Mouse (Mus musculus) limb, embryonic 12.5 days (tissue): ENCODE results near the gene Slc6a11. TPM values are rescaled to one million over a fixed set of nuclear protein-coding genes. Genes with fewer than 3 reads are reported as not detected.

Experiments
- ATAC-seq: fragments of 200-750 bp; cut with Nextera tagmentation; 2 replicates; pipeline ENCODE4 v1.8.0; 2017; ENCODE audit warnings: low read depth, moderate TSS enrichment; ENCODE audit not compliant: insufficient number of reproducible peaks, insufficient read depth, low FRiP score, low TSS enrichment
- H3K27ac ChIP-seq: fragments of 300-500 bp; sonication (generic); 2 replicates; pipeline ENCODE4 v1.5.1; 2016; ENCODE audit warnings: mild to moderate bottlenecking, moderate library complexity
- H3K27me3 ChIP-seq: fragments of 300-500 bp; sonication (generic); 2 replicates; pipeline ENCODE4 v1.6.1; 2016; ENCODE audit warnings: mild to moderate bottlenecking, moderate library complexity
- H3K36me3 ChIP-seq: fragments of 300-500 bp; sonication (generic); 2 replicates; pipeline ENCODE4 v1.6.1; 2016; ENCODE audit warnings: mild to moderate bottlenecking, moderate library complexity
- H3K4me1 ChIP-seq: fragments of 300-500 bp; sonication (generic); replicated peaks from 2 replicates; pipeline ENCODE4 v1.6.1; 2016
- H3K4me2 ChIP-seq: fragments of 300-500 bp; sonication (generic); 2 replicates; pipeline ENCODE4 v1.6.1; 2016; ENCODE audit warnings: mild to moderate bottlenecking, moderate library complexity
- H3K4me3 ChIP-seq: fragments of 300-500 bp; sonication (generic); replicated peaks from 2 replicates; pipeline ENCODE4 v1.5.1; 2016; ENCODE audit warnings: mild to moderate bottlenecking
- H3K9ac ChIP-seq: fragments of 300-500 bp; sonication (generic); replicated peaks from 2 replicates; pipeline ENCODE4 v1.6.1; 2016; ENCODE audit warnings: mild to moderate bottlenecking, moderate library complexity
- H3K9me3 ChIP-seq: fragments of 300-500 bp; sonication (generic); 2 replicates; pipeline ENCODE4 v1.6.1; 2016; ENCODE audit warnings: mild to moderate bottlenecking, moderate library complexity
- WGBS: fragments of 180-500 bp; shearing (Covaris S2); methylation state at CpG from one replicate; pipeline ENCODE4 v1.1.7; 2016; 5-methylcytosine and 5-hydroxymethylcytosine counted together
- polyA plus RNA-seq: library from polyadenylated mRNA; unstranded; fragments of >200 nt; fragmentation: Nextera tagmentation; extraction: Ambion mirVana; gene quantifications from 2 replicates; pipeline ENCODE4 v1.2.1, GENCODE M21; 2016

Slc6a11 gene
- 0.05 TPM in 1 of 2 replicates, not detected in the other for polyA plus RNA-seq

DNA sequence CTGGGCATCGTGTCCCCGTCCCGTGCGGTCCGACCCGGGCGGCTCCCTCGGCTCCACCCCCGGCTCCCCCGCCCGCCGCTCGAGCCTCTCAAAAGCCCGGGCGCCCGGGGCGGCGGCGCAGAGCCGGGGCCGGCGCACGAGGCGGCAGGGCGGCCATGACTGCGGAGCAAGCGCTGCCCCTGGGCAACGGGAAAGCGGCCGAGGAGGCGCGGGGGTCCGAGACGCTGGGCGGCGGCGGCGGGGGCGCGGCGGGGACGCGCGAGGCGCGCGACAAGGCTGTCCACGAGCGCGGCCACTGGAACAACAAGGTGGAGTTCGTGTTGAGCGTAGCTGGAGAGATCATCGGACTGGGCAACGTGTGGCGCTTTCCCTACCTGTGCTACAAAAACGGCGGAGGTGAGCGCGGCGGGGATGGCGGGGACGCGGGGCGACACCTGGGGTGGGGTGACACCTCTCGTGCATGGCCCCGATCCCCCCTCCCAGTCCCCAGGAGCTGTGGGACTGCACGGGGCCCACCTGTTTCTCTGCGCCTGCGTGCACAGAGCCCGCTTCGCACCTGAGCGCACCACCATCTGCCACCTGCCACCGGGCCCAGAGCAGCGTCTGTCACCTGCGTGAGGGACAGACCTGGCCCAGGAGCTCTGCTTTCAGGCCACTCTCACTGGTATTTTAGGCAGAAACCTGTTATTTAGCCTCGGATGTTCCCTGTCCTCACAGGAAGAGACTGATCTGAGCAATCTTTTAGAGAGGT, at the start of gene Slc6a11:
Slc6a11 (plus strand) TSS at position 120 of the 751 bp plus-strand sequence.
- no peak for ATAC-seq
- 4% methylated on average over 65 of the region's 76 CpGs for WGBS

DNA sequence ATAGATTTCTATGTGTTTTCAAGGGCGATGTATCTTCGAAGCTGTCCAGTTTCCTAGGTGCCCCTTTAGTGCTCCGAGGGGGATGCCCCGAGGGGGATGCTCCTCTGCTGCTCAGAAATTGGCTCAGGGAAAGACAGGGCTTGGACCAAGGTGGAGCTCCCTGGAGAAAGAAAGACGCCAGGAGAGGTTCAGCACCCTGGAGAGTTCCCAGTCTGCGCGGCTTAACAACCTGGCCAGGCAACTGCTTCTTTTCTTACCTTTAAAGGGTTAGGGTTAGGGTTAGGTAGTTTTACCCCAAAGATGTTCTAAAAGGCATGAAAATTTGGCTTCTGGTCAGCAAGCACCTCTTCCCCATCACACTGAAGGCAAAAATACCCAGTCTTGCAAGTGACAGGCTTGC, 43.9 kb upstream of the Slc6a11 start:
- Histone ChIP-seq H3K4me3 (no peak overlapping the region), H3K27ac (no peak overlapping the region), H3K27me3 (0 out of 2 replicates have a peak, but pooled peaks cover 5% of the 10 kb centered on the region), H3K9ac (no peak overlapping the region), H3K36me3 (no peaks in the 10 kb centered on the region), H3K4me2 (no peak overlapping the region), H3K9me3 (no peaks in the 10 kb centered on the region), H3K4me1 (no peaks in the 10 kb centered on the region)
- no peak for ATAC-seq
- 21% methylated on average over 7 of the region's 7 CpGs for WGBS

More for the DNA sequence above, at the start of gene Slc6a11:
- Histone ChIP-seq H3K36me3 (no peaks in the 10 kb centered on the region), H3K4me3 (peak within 1 kb of the TSS; percentile 45), H3K27me3 (peaks cover 67% of the 10 kb centered on the region), H3K4me1 (peaks cover 8% of the 10 kb centered on the region), H3K27ac (no peak within 1 kb of the TSS), H3K9ac (peak within 1 kb of the TSS; percentile 50), H3K4me2 (peak within 1 kb of the TSS; percentile 78), H3K9me3 (no peaks in the 10 kb centered on the region)

DNA sequence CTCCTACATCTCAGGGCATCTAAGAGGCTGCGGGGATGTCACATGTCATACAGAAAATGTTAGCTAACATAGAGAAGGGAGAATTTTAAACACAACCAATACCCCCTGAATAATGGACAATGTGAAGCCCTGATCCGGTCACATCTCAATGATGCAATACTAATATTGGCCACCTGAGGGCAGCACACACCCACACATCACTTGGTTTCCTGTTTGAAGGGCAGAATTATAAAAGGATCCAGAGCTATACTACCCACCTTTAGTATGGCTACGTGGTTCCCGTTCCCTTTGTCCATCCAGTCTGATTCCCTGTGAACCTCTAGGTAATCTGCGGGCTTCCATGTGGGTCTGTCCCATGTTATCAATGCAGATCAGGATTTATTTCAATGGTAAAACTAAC, 41.4 kb upstream of the Slc6a11 start:
- no peak overlapping the region for H3K9ac ChIP-seq
- no peak overlapping the region for H3K4me2 ChIP-seq
- no peaks in the 10 kb centered on the region for H3K4me1 ChIP-seq
- 0 out of 2 replicates have a peak, but pooled peaks cover 5% of the 10 kb centered on the region for H3K27me3 ChIP-seq
- H3K36me3 ChIP-seq: no peaks in the 10 kb centered on the region
- ATAC-seq: no peak
- H3K9me3 ChIP-seq: no peaks in the 10 kb centered on the region
- WGBS: 18% methylated on average over 5 of the region's 5 CpGs
- H3K27ac ChIP-seq: no peak overlapping the region
- no peak overlapping the region for H3K4me3 ChIP-seq

- H3K4me3 ChIP-seq: no peak overlapping the region
- H3K9ac ChIP-seq: no peak overlapping the region
- 51% methylated on average over 9 of the region's 9 CpGs for WGBS
- no peak overlapping the region for H3K4me2 ChIP-seq
- no peaks in the 10 kb centered on the region for H3K36me3 ChIP-seq
- H3K27ac ChIP-seq: no peak overlapping the region
- peaks cover 5% of the 10 kb centered on the region; the same call in 1 of the 2 replicates for H3K27me3 ChIP-seq
- H3K9me3 ChIP-seq: no peaks in the 10 kb centered on the region
- no peak for ATAC-seq
- H3K4me1 ChIP-seq: no peaks in the 10 kb centered on the region
Observed at GRCm38 (mm10) chr6:114092216-114092615, 38.8 kb upstream of the Slc6a11 start.

- no peak overlapping the region for H3K4me3 ChIP-seq
- no peaks in the 10 kb centered on the region for H3K9me3 ChIP-seq
- H3K27me3 ChIP-seq: no peaks in the 10 kb centered on the region; the same call in 1 of the 2 replicates
- H3K27ac ChIP-seq: no peak overlapping the region
- ATAC-seq: no peak
- no peak overlapping the region for H3K9ac ChIP-seq
- H3K4me1 ChIP-seq: no peaks in the 10 kb centered on the region
- 72% methylated on average over 16 of the region's 16 CpGs for WGBS
- no peaks in the 10 kb centered on the region for H3K36me3 ChIP-seq
- no peak overlapping the region for H3K4me2 ChIP-seq
Observed at GRCm38 (mm10) chr6:114094251-114094650, 36.8 kb upstream of the Slc6a11 start.

GRCm38 (mm10) chr6:114096574-114096973, 34.5 kb upstream of the Slc6a11 start:
- H3K27ac ChIP-seq: no peak overlapping the region
- no peak overlapping the region for H3K4me3 ChIP-seq
- no peak for ATAC-seq
- no peaks in the 10 kb centered on the region; the same call in 1 of the 2 replicates for H3K27me3 ChIP-seq
- H3K4me1 ChIP-seq: peaks cover 4% of the 10 kb centered on the region; the same call in 1 of the 2 replicates
- no peak overlapping the region for H3K4me2 ChIP-seq
- 75% methylated on average over 6 of the region's 6 CpGs for WGBS
- H3K36me3 ChIP-seq: no peaks in the 10 kb centered on the region
- H3K9ac ChIP-seq: no peak overlapping the region
- H3K9me3 ChIP-seq: no peaks in the 10 kb centered on the region

GRCm38 (mm10) chr6:114101923-114102322, 29.1 kb upstream of the Slc6a11 start:
- no peak overlapping the region for H3K4me2 ChIP-seq
- H3K36me3 ChIP-seq: no peaks in the 10 kb centered on the region
- H3K27ac ChIP-seq: no peak overlapping the region
- H3K4me3 ChIP-seq: no peak overlapping the region
- no peak overlapping the region for H3K9ac ChIP-seq
- peaks cover 14% of the 10 kb centered on the region for H3K4me1 ChIP-seq
- H3K27me3 ChIP-seq: peaks cover 12% of the 10 kb centered on the region
- 47% methylated on average over 8 of the region's 8 CpGs for WGBS
- ATAC-seq: no peak
- no peaks in the 10 kb centered on the region for H3K9me3 ChIP-seq

GRCm38 (mm10) chr6:114119507-114119906, 11.5 kb upstream of the Slc6a11 start:
- H3K9ac ChIP-seq: no peak overlapping the region
- H3K9me3 ChIP-seq: no peaks in the 10 kb centered on the region
- no peaks in the 10 kb centered on the region for H3K36me3 ChIP-seq
- ATAC-seq: no peak
- no peak overlapping the region for H3K4me2 ChIP-seq
- H3K4me3 ChIP-seq: no peak overlapping the region
- H3K27me3 ChIP-seq: no peaks in the 10 kb centered on the region; the same call in 1 of the 2 replicates
- 85% methylated on average over 5 of the region's 5 CpGs for WGBS
- H3K4me1 ChIP-seq: no peaks in the 10 kb centered on the region
- no peak overlapping the region for H3K27ac ChIP-seq

DNA sequence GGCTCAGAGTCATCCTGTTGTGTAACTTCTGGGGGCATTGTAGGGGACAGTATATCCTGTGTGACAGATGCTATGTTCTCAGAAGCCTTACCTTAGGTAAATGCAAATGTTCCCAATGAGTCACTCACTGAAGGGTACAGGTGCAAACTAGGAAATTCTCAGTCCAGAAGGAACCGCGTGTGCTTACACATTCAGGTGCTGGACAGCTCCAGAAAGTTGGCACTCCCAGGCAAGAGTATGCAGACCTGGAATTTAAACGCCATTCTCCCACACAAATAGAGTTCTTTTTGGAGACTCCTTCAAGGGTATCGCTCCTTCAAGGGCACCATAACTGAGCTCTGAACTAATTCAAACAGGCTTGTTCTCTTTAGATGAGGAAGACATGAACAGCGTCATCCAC, 5.5 kb upstream of the Slc6a11 start:
- Histone ChIP-seq H3K9ac (no peak overlapping the region), H3K9me3 (no peaks in the 10 kb centered on the region), H3K27me3 (peaks cover 29% of the 10 kb centered on the region), H3K4me1 (no peaks in the 10 kb centered on the region), H3K36me3 (no peaks in the 10 kb centered on the region), H3K4me3 (no peak overlapping the region), H3K27ac (no peak overlapping the region), H3K4me2 (no peak overlapping the region)
- no peak for ATAC-seq
- 72% methylated on average over 5 of the region's 5 CpGs for WGBS

DNA sequence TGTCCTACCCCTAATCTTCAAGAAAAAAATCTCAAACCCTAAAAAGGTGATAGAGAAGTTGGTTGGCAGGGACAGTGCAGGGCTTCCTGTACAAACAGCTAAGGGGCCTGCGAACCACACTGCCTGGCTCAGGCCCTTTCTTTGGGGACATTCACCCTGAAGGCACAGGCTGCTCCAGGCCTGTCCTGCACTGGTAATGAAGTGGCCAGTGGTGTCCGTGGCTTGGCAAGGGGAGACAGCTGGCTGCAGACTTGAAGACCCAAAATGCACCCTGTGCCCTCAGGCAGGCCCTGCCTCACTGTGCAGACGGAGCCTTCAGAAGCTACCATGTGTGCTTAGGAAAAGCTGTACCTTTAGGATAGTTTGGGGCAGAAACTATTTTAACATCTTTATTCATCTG, 1.4 kb downstream of the Slc6a11 start:
- Histone ChIP-seq H3K9me3 (no peaks in the 10 kb centered on the region), H3K4me2 (no peak overlapping the region), H3K9ac (no peak overlapping the region), H3K36me3 (no peaks in the 10 kb centered on the region), H3K4me3 (no peak overlapping the region), H3K4me1 (peaks cover 8% of the 10 kb centered on the region), H3K27me3 (peaks cover 67% of the 10 kb centered on the region), H3K27ac (no peak overlapping the region)
- 75% methylated on average over 3 of the region's 3 CpGs for WGBS
- no peak for ATAC-seq

- H3K9ac ChIP-seq: no peak overlapping the region
Observed at GRCm38 (mm10) chr6:114132916-114133315, 1.9 kb downstream of the Slc6a11 start.

More at GRCm38 (mm10) chr6:114132916-114133315, 1.9 kb downstream of the Slc6a11 start:
- H3K27me3 ChIP-seq: peaks cover 64% of the 10 kb centered on the region
- 86% methylated on average over 8 of the region's 8 CpGs for WGBS
- H3K4me2 ChIP-seq: no peak overlapping the region
- ATAC-seq: no peak
- H3K36me3 ChIP-seq: no peaks in the 10 kb centered on the region
- peaks cover 8% of the 10 kb centered on the region for H3K4me1 ChIP-seq
- H3K4me3 ChIP-seq: no peak overlapping the region
- H3K27ac ChIP-seq: no peak overlapping the region
- no peaks in the 10 kb centered on the region for H3K9me3 ChIP-seq
